Mouse (Mus musculus): ENCODE measurements around the gene Ttl. TPM values are rescaled to one million over a fixed set of nuclear protein-coding genes. Genes with fewer than 3 reads are reported as not detected.
A peak's percentile ranks its signal among the peaks of the same experiment; 100 is the strongest.

Gene Ttl
- polyA plus RNA-seq, 1 experiment from 2014 or later: 13.1 TPM

DNA sequence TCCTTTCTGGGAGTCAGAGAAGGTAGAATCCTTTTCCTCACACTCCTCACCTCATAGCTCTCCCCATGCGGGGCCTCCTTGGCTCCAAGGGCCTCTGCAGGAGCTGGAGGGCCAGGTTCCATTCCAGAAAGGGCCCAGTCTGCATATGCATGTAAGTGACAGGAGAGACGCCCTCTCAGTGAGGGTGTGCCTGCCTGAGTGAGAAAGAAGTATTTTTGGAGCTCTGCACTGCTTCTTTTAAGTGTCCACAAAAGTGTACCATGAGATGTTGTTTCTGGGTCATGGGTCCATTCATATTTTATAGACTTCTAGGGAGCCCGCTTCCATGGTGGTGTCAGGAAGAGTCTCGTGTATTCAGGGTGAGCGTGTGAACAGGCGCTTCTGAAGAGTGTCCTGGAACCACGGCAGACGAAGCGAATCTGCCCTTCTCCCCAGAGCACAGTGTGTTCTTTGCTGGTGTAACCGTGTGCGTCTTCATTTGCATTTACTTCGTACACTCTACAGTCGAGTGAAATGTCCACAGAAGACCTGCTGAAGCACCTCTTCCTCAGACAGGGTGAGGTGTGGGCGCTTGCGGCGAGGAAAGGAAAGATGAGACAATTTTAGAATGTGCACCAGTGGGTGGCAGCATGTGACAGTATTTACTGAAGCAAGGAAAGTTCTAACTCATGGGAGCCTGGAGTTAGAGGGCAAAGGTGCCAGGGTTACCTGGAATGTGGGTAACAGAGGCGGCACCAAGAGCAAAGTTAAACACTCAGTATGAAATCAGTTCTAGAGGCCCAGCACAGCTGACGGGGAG lies 28.4 kb downstream of the Ttl start:
- Histone ChIP-seq H3K27ac (ENCODE audit: low read length) (no peak overlapping the region), H3K9me3 (replicated peaks; ENCODE audit: control insufficient read depth, low read length) (no peaks in the 10 kb centered on the region), H3K4me3 (replicated peaks; ENCODE audit: low read length) (no peak overlapping the region), H3K27me3 (ENCODE audit: control insufficient read depth, insufficient read depth, low read length) (no peaks in the 10 kb centered on the region), H3K36me3 (ENCODE audit: control insufficient read depth, insufficient read depth, low read length) (0 out of 2 replicates have a peak, but pooled peaks cover 7% of the 10 kb centered on the region), H3K4me2 (ENCODE audit: low read depth, low read length) (no peak overlapping the region), H3K9ac (ENCODE audit: low read length) (no peak overlapping the region), H3K4me1 (ENCODE audit: control insufficient read depth, insufficient read depth, low read length) (no peaks in the 10 kb centered on the region)
- 85% methylated on average over 18 of the region's 18 CpGs for WGBS
- ATAC-seq (ENCODE audit: insufficient read depth, low FRiP score): no peak; the same call in 1 of the 2 replicates

DNA sequence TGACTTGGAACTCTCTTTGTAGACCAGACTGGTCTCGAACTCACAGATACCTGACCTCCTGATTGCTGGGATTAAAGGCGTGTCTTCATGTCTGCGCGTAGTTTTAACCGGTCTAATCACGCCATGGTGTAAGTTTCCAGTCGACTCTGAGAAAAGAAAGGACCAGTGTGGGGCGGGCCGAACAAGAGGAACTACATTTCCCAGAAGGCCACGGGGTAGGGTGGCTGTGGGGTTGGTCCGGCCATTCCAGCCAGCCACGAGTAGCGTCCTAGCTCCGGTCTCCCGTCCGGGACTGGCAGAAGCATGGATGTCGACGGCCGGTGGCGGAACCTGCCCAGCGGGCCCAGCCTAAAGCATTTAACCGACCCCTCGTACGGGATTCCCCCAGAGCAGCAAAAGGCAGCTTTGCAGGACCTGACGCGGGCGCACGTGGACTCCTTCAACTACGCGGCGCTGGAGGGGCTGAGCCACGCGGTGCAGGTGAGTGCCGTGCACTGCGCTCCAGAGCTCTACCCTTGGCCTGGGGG lies 35.1 kb downstream of the Ttl start, which contains the start of gene Polr1b:
Gene Polr1b, plus strand, starts transcription at position 212 of the 527 bp plus-strand sequence.
- WGBS: 0% methylated on average over 35 of the region's 35 CpGs
- Histone ChIP-seq H3K9me3 (replicated peaks; ENCODE audit: control insufficient read depth, low read length) (no peaks in the 10 kb centered on the region), H3K27me3 (ENCODE audit: control insufficient read depth, insufficient read depth, low read length) (no peaks in the 10 kb centered on the region), H3K4me2 (ENCODE audit: low read depth, low read length) (peak within 1 kb of the TSS; percentile 81), H3K36me3 (ENCODE audit: control insufficient read depth, insufficient read depth, low read length) (peaks cover 3% of the 10 kb centered on the region; the same call in 1 of the 2 replicates), H3K9ac (ENCODE audit: low read length) (peak within 1 kb of the TSS; percentile 74), H3K4me3 (replicated peaks; ENCODE audit: low read length) (peak within 1 kb of the TSS; percentile 73), H3K4me1 (ENCODE audit: control insufficient read depth, insufficient read depth, low read length) (peaks cover 9% of the 10 kb centered on the region; the same call in 1 of the 2 replicates), H3K27ac (ENCODE audit: low read length) (no peak within 1 kb of the TSS)
- ATAC-seq (ENCODE audit: insufficient read depth, low FRiP score): peak; percentile 99

DNA sequence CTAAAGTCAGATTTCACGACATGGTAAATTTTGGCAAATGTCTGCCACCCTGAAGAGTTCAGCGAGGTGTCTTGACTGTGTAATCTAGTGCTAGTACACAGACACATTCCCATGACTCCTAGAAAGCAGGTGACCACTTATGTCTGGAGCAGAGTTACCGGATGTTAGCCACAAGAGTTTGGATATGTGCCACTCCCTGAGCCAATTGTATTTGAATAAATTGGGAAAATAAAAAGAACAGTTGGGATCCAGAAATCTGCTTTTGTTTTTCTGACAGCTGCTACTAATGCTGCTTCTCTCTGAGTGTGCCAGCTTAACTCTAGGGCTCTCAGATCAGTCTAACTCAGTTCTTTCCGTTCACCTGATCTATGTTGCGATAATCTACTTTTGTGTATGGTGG lies 47.2 kb downstream of the Ttl start:
- no peak for ATAC-seq (ENCODE audit: insufficient read depth, low FRiP score)
- WGBS: 94% methylated on average over 5 of the region's 5 CpGs
- peaks cover 22% of the 10 kb centered on the region for H3K36me3 ChIP-seq (ENCODE audit: control insufficient read depth, insufficient read depth, low read length)

DNA sequence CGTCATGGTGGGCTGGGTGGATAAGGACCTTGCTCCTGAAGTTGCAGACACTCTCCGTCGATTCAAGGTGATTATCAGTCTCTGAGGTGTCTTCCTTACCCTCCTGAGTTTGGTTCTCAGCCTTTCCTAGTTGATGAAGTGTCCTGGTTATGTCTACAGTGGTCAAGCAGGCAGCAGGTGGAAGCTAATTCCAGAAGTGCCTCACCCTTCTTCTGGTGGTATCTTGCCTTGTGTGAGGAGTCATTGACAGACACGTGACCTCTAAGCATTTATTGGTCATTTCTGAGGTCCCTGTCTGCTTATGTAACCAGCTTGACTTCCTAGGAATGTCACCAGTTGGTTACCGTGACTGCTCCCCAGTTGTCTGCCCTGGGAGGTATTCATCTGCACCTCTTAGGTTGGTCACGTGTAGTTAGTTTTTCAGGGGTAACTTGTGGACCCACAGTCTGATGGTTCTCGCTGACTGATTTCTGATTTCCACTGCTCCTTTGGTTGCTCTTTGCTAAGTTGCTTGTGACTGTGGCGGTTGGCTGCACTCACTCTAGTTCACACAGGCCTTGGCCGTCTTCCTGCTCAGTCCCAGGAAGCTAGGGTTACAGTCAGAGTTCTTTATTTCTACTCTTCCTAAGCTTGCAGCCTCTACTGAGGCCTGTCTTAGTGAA lies 50.1 kb downstream of the Ttl start:
- no peak overlapping the region for H3K4me2 ChIP-seq (ENCODE audit: low read depth, low read length)
- peaks cover 38% of the 10 kb centered on the region for H3K36me3 ChIP-seq (ENCODE audit: control insufficient read depth, insufficient read depth, low read length)
- no peak overlapping the region for H3K9ac ChIP-seq (ENCODE audit: low read length)
- H3K9me3 ChIP-seq (replicated peaks; ENCODE audit: control insufficient read depth, low read length): no peaks in the 10 kb centered on the region
- H3K4me3 ChIP-seq (replicated peaks; ENCODE audit: low read length): no peak overlapping the region
- no peak overlapping the region for H3K27ac ChIP-seq (ENCODE audit: low read length)
- no peaks in the 10 kb centered on the region for H3K4me1 ChIP-seq (ENCODE audit: control insufficient read depth, insufficient read depth, low read length)
- 92% methylated on average over 9 of the region's 9 CpGs for WGBS
- no peaks in the 10 kb centered on the region for H3K27me3 ChIP-seq (ENCODE audit: control insufficient read depth, insufficient read depth, low read length)
- ATAC-seq (ENCODE audit: insufficient read depth, low FRiP score): no peak

More for the DNA sequence above, 47.2 kb downstream of the Ttl start:
- no peak overlapping the region for H3K27ac ChIP-seq (ENCODE audit: low read length)
- no peak overlapping the region for H3K4me2 ChIP-seq (ENCODE audit: low read depth, low read length)
- H3K9ac ChIP-seq (ENCODE audit: low read length): no peak overlapping the region
- H3K4me3 ChIP-seq (replicated peaks; ENCODE audit: low read length): no peak overlapping the region
- H3K9me3 ChIP-seq (replicated peaks; ENCODE audit: control insufficient read depth, low read length): no peaks in the 10 kb centered on the region
- no peaks in the 10 kb centered on the region for H3K27me3 ChIP-seq (ENCODE audit: control insufficient read depth, insufficient read depth, low read length)
- no peaks in the 10 kb centered on the region for H3K4me1 ChIP-seq (ENCODE audit: control insufficient read depth, insufficient read depth, low read length)

DNA sequence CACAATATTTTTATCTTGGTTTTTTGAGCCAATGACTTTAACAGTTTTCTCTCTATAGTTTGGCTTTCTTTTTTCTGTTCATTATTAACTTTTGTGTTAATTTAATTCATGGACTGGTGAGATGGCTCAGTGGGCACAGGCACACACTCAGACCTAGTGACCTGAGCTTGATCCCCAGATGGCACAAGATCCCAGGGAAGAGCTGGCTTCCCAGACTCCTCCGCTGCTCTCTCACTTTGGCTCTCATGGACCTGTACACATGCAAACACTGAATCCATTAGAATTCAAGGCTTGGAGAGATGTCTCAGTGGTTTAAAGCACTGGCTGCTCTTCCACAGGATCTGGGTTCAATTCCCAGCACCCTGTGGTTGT lies 50.6 kb downstream of the Ttl start:
- H3K4me2 ChIP-seq (ENCODE audit: low read depth, low read length): no peak overlapping the region
- no peaks in the 10 kb centered on the region for H3K4me1 ChIP-seq (ENCODE audit: control insufficient read depth, insufficient read depth, low read length)
- no peak for ATAC-seq (ENCODE audit: insufficient read depth, low FRiP score)
- no peaks in the 10 kb centered on the region for H3K27me3 ChIP-seq (ENCODE audit: control insufficient read depth, insufficient read depth, low read length)
- H3K36me3 ChIP-seq (ENCODE audit: control insufficient read depth, insufficient read depth, low read length): peaks cover 40% of the 10 kb centered on the region
- H3K9me3 ChIP-seq (replicated peaks; ENCODE audit: control insufficient read depth, low read length): no peaks in the 10 kb centered on the region
- 100% methylated on average over 1 of the region's 1 CpGs for WGBS
- no peak overlapping the region for H3K27ac ChIP-seq (ENCODE audit: low read length)
- no peak overlapping the region for H3K9ac ChIP-seq (ENCODE audit: low read length)
- no peak overlapping the region for H3K4me3 ChIP-seq (replicated peaks; ENCODE audit: low read length)

DNA sequence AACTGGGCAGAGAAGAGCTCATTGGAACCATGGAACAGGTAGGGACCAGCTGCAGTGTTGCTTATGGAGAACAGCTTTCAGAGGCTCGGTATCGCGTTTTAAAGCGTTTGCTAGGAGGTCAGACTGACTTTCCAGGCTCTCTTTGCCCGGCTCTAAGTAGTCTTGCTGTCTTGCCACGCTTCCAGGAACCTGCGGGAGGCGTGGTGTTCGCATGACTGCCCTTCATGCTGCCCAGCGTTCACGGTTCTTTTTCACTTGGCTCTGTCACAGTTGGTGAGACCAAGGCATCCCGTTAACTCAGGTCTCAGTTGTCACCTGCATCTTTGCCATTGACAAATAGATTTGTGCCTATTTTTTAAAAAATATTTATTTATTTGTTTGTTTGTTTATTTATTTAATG lies 52.3 kb downstream of the Ttl start:
- no peaks in the 10 kb centered on the region for H3K27me3 ChIP-seq (ENCODE audit: control insufficient read depth, insufficient read depth, low read length)
- 97% methylated on average over 12 of the region's 12 CpGs for WGBS
- no peak overlapping the region for H3K9ac ChIP-seq (ENCODE audit: low read length)
- ATAC-seq (ENCODE audit: insufficient read depth, low FRiP score): no peak
- H3K4me1 ChIP-seq (ENCODE audit: control insufficient read depth, insufficient read depth, low read length): no peaks in the 10 kb centered on the region
- H3K4me2 ChIP-seq (ENCODE audit: low read depth, low read length): no peak overlapping the region
- no peak overlapping the region for H3K27ac ChIP-seq (ENCODE audit: low read length)
- peaks cover 45% of the 10 kb centered on the region for H3K36me3 ChIP-seq (ENCODE audit: control insufficient read depth, insufficient read depth, low read length)
- no peaks in the 10 kb centered on the region for H3K9me3 ChIP-seq (replicated peaks; ENCODE audit: control insufficient read depth, low read length)
- H3K4me3 ChIP-seq (replicated peaks; ENCODE audit: low read length): no peak overlapping the region

DNA sequence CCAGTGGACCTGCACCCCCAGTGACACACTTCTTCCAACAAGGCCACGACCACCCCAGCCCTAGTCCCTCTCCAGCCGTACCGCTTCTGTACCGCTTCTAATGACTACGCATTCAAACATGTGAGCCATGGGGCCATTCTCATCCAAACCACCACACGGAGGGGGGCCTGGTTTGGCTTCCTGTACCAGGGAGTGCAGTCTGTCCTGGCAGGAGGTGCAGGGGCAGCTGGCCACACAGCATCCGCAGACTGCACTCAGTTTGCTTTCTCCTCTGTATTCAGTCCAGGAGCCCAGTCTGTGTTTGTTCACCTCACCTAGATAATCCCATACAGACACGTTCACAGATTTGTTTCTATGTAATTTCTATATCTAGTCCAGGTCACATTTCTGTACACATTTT lies 56.2 kb downstream of the Ttl start:
- Histone ChIP-seq H3K9ac (ENCODE audit: low read length) (no peak overlapping the region), H3K4me1 (ENCODE audit: control insufficient read depth, insufficient read depth, low read length) (no peaks in the 10 kb centered on the region), H3K4me2 (ENCODE audit: low read depth, low read length) (no peak overlapping the region), H3K4me3 (replicated peaks; ENCODE audit: low read length) (no peak overlapping the region), H3K36me3 (ENCODE audit: control insufficient read depth, insufficient read depth, low read length) (peaks cover 44% of the 10 kb centered on the region), H3K9me3 (replicated peaks; ENCODE audit: control insufficient read depth, low read length) (no peaks in the 10 kb centered on the region), H3K27ac (ENCODE audit: low read length) (no peak overlapping the region), H3K27me3 (ENCODE audit: control insufficient read depth, insufficient read depth, low read length) (no peaks in the 10 kb centered on the region)
- ATAC-seq (ENCODE audit: insufficient read depth, low FRiP score): no peak
- 96% methylated on average over 8 of the region's 8 CpGs for WGBS

DNA sequence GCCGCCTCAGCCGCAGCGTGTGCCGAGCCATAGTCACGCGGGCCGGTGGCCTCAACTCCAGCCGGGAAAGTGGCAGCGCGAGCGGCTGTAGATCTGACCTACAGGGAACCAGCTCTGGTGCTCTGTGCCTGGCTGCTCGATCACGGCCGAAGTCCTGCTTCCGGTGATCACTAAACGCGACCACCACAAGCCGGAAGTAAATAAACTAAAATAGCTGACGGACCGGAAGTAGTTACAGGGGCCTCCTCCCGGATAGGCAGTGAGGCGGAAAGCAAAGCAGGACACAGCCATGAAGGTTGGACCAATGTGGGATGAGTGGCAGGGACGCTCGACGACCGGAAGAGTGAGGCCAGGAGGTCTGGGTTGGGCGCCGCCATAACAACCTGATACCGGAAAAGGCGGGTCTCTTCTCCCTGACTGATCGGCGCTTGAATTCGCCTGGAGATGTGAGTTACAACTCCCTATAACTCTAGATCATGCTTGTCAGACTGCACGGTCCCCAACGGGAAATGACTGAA lies 63.7 kb downstream of the Ttl start, which contains the start of gene Chchd5:
Gene Chchd5, plus strand, starts transcription at position 289 of the 518 bp plus-strand sequence.
- H3K4me3 ChIP-seq (replicated peaks; ENCODE audit: low read length): peak within 1 kb of the TSS; percentile 76
- ATAC-seq (ENCODE audit: insufficient read depth, low FRiP score): peak; percentile 100
- H3K4me2 ChIP-seq (ENCODE audit: low read depth, low read length): peak within 1 kb of the TSS; percentile 80
- H3K4me1 ChIP-seq (ENCODE audit: control insufficient read depth, insufficient read depth, low read length): peaks cover 8% of the 10 kb centered on the region; the same call in 1 of the 2 replicates
- H3K27ac ChIP-seq (ENCODE audit: low read length): peak within 1 kb of the TSS; percentile 93
- WGBS: under 1% methylated on average over 35 of the region's 35 CpGs
- H3K36me3 ChIP-seq (ENCODE audit: control insufficient read depth, insufficient read depth, low read length): peaks cover 25% of the 10 kb centered on the region
- H3K9me3 ChIP-seq (replicated peaks; ENCODE audit: control insufficient read depth, low read length): peaks cover 7% of the 10 kb centered on the region; the same call in 1 of the 2 replicates
- no peaks in the 10 kb centered on the region for H3K27me3 ChIP-seq (ENCODE audit: control insufficient read depth, insufficient read depth, low read length)
- peak within 1 kb of the TSS; percentile 91 for H3K9ac ChIP-seq (ENCODE audit: low read length)
